Mouse (Mus musculus) yolk sac, embryonic 10.5 days (tissue): ENCODE data around the gene Camk2n2.
"Not testable (repeated sequence)": the region's sequence is repeated elsewhere in the genome, so short reads cannot be mapped to it uniquely, and the experiment has no call there.

Source experiments
- DNase-seq: peaks from one replicate; pipeline ENCODE4 v3.0.0-alpha.2; 2017; ENCODE audit warnings: low spot score

Camk2n2 gene

GRCm38 (mm10) chr16:20621191-20621990, at the start of gene Camk2n2:
TSS of gene Camk2n2 (minus strand) at chr16:20621287.
- peak; percentile 63 for DNase-seq

- DNase-seq = no peak
Observed at GRCm38 (mm10) chr16:20670291-20670690, 49.2 kb upstream of the Camk2n2 start.

- not testable (repeated sequence) for DNase-seq
Observed at GRCm38 (mm10) chr16:20668013-20668412, 46.9 kb upstream of the Camk2n2 start, which contains the start of gene Eif4g1. TSS of gene Eif4g1 (plus strand) at chr16:20668313.

GRCm38 (mm10) chr16:20657661-20658060, 36.6 kb upstream of the Camk2n2 start:
- DNase-seq = no peak

GRCm38 (mm10) chr16:20653315-20653714, 32.2 kb upstream of the Camk2n2 start:
- no peak for DNase-seq

- no peak for DNase-seq
Observed at GRCm38 (mm10) chr16:20651947-20652310, 30.8 kb upstream of the Camk2n2 start.

- DNase-seq = peak; percentile 94
Observed at GRCm38 (mm10) chr16:20651076-20651946, 30.2 kb upstream of the Camk2n2 start, which contains the start of gene Psmd2. TSS of gene Psmd2 (plus strand) at chr16:20651652.

GRCm38 (mm10) chr16:20643911-20644310, 22.8 kb upstream of the Camk2n2 start:
- DNase-seq = no peak

- peak; percentile 37 for DNase-seq
Observed at GRCm38 (mm10) chr16:20642161-20642560, 21.1 kb upstream of the Camk2n2 start.

- DNase-seq = no peak
Observed at GRCm38 (mm10) chr16:20638367-20638766, 17.3 kb upstream of the Camk2n2 start.

- DNase-seq = no peak
Observed at GRCm38 (mm10) chr16:20637410-20637809, 16.3 kb upstream of the Camk2n2 start.

GRCm38 (mm10) chr16:20629731-20630634, 8.9 kb upstream of the Camk2n2 start, which contains the start of gene Ece2:
TSS of gene Ece2 (plus strand) at chr16:20629828.
- no peak for DNase-seq

- DNase-seq = no peak
Observed at GRCm38 (mm10) chr16:20628871-20629391, 7.8 kb upstream of the Camk2n2 start.

- no peak for DNase-seq
Observed at GRCm38 (mm10) chr16:20623211-20623610, 2.1 kb upstream of the Camk2n2 start.

- peak; percentile 80 for DNase-seq
Observed at GRCm38 (mm10) chr16:20621991-20622685, 1.1 kb upstream of the Camk2n2 start.

- no peak for DNase-seq
Observed at GRCm38 (mm10) chr16:20620751-20621190, 316 bp downstream of the Camk2n2 start.

GRCm38 (mm10) chr16:20620399-20620735, 720 bp downstream of the Camk2n2 start:
- no peak for DNase-seq

GRCm38 (mm10) chr16:20619541-20620398, 1.3 kb downstream of the Camk2n2 start:
- peak; percentile 48 for DNase-seq

- peak; percentile 91 for DNase-seq
Observed at GRCm38 (mm10) chr16:20611357-20612227, 9.5 kb downstream of the Camk2n2 start, which contains the start of the genes Eef1akmt4, Gm49333 and Alg3. TSS of gene Eef1akmt4 (plus strand) at chr16:20611593. TSS of gene Gm49333 (plus strand) at chr16:20611610. TSS of gene Alg3 (minus strand) at chr16:20611735.
